Comparison of ENCODE assay signal across 14 mouse cellular contexts in genomic region chr12:51641871-51642270, GRCm38 (mm10). TPM values are rescaled to one million over a fixed set of nuclear protein-coding genes. Genes with fewer than 3 reads are reported as not detected.
DNase-seq lines count a peak whose midpoint lies in the region; ATAC-seq and TF ChIP-seq lines count a peak whose summit lies in the region.
"Had no signal": no experiment of that assay in that cellular context is flagged by ENCODE, and none has a peak within 500 bp of the region (broad histone marks: within the 10 kb centered on the region; RNA-seq: fewer than 3 reads in every experiment).

No protein-coding gene starts in this region.

- no peak overlapping the region for H3K4me3 ChIP-seq in stomach, embryonic 14.5 days (ENCODE audit: low read depth, low read length)
- H3K4me3 ChIP-seq in stomach, postnatal 0 days (ENCODE audit: low read depth, low read length): no peak overlapping the region
- no peak overlapping the region for H3K4me3 ChIP-seq in liver, embryonic 12.5 days
- H3K4me3 ChIP-seq in hindbrain, embryonic 11.5 days (ENCODE audit: low read depth, low read length): no peak overlapping the region
- H3K4me3 ChIP-seq: embryonic facial prominence, embryonic 12.5 days; midbrain, embryonic 12.5 days had no signal

- TF ChIP-seq EP300 in stomach, postnatal 0 days (optimal IDR thresholded peaks at IDR 0.05): no peak

- DNase-seq in adrenal gland, postnatal 36 days: peak; percentile 13 to 20
- DNase-seq in adrenal gland, postnatal 25 days: no peak
- no peak for DNase-seq in stomach, postnatal 0 days (ENCODE audit: low spot score)
- DNase-seq in spleen, postnatal 10 days (ENCODE audit: low spot score in 2 of 2): no peak
- no peak for DNase-seq in gastrocnemius, postnatal 4 days (ENCODE audit: low spot score in 2 of 2)
- no peak for DNase-seq in hindbrain, embryonic 11.5 days (ENCODE audit: low spot score)
- DNase-seq: B cell, adult 2 months; forebrain, postnatal 0 days; kidney, adult 18-20 months; thymus, postnatal 14 days had no signal

- H3K4me1 ChIP-seq in stomach, embryonic 14.5 days (ENCODE audit: control insufficient read depth, insufficient read depth, low read length): no peaks in the 10 kb centered on the region
- H3K4me1 ChIP-seq in stomach, postnatal 0 days (replicated peaks; ENCODE audit: control insufficient read depth, insufficient read depth): no peaks in the 10 kb centered on the region
- H3K4me1 ChIP-seq in liver, embryonic 12.5 days: peaks cover 34% of the 10 kb centered on the region
- H3K4me1 ChIP-seq in hindbrain, embryonic 11.5 days (replicated peaks; ENCODE audit: control insufficient read depth, insufficient read depth, low read length): no peaks in the 10 kb centered on the region
- H3K4me1 ChIP-seq: embryonic facial prominence, embryonic 12.5 days; midbrain, embryonic 12.5 days had no signal

- peaks cover 6% of the 10 kb centered on the region; the same call in 1 of the 2 replicates for H3K36me3 ChIP-seq in stomach, embryonic 14.5 days (ENCODE audit: control insufficient read depth, insufficient read depth, low read length)
- H3K36me3 ChIP-seq in stomach, postnatal 0 days (ENCODE audit: control insufficient read depth, insufficient read depth, low read length): no peaks in the 10 kb centered on the region
- H3K36me3 ChIP-seq in liver, embryonic 12.5 days: peaks cover 12% of the 10 kb centered on the region
- H3K36me3 ChIP-seq in hindbrain, embryonic 11.5 days (ENCODE audit: control insufficient read depth, insufficient read depth, low read length): no peaks in the 10 kb centered on the region
- H3K36me3 ChIP-seq: midbrain, embryonic 12.5 days had no signal

- no peak overlapping the region for H3K4me2 ChIP-seq in stomach, embryonic 14.5 days (replicated peaks; ENCODE audit: low read depth, low read length)
- H3K4me2 ChIP-seq in stomach, postnatal 0 days (replicated peaks; ENCODE audit: low read depth): no peak overlapping the region
- H3K4me2 ChIP-seq in liver, embryonic 12.5 days: no peak overlapping the region
- H3K4me2 ChIP-seq in hindbrain, embryonic 11.5 days (replicated peaks; ENCODE audit: low read depth, low read length): no peak overlapping the region
- H3K4me2 ChIP-seq: embryonic facial prominence, embryonic 12.5 days; midbrain, embryonic 12.5 days had no signal

- 35% methylated on average over 6 of the region's 6 CpGs for WGBS in stomach, embryonic 14.5 days
- 36% methylated on average over 6 of the region's 6 CpGs for WGBS in stomach, postnatal 0 days
- WGBS in liver, embryonic 12.5 days (ENCODE audit: insufficient replicate concordance): 26% methylated on average over 6 of the region's 6 CpGs
- 68% methylated on average over 6 of the region's 6 CpGs for WGBS in hindbrain, embryonic 11.5 days

- no peaks in the 10 kb centered on the region for H3K27me3 ChIP-seq in stomach, embryonic 14.5 days (ENCODE audit: control insufficient read depth, insufficient read depth, low read length)
- H3K27me3 ChIP-seq in stomach, postnatal 0 days (ENCODE audit: control insufficient read depth, insufficient read depth, low read length): no peaks in the 10 kb centered on the region
- H3K27me3 ChIP-seq in liver, embryonic 12.5 days (replicated peaks): no peaks in the 10 kb centered on the region
- H3K27me3 ChIP-seq in hindbrain, embryonic 11.5 days (ENCODE audit: control insufficient read depth, insufficient read depth, low read length): no peaks in the 10 kb centered on the region
- H3K27me3 ChIP-seq: embryonic facial prominence, embryonic 12.5 days; midbrain, embryonic 12.5 days had no signal

- no peak for TF ChIP-seq CTCF in stomach, postnatal 0 days (IDR thresholded peaks at IDR 0.05; ENCODE audit: low read depth)

- no peak overlapping the region for H3K9ac ChIP-seq in stomach, embryonic 14.5 days (replicated peaks; ENCODE audit: low read depth, low read length)
- H3K9ac ChIP-seq in stomach, postnatal 0 days (ENCODE audit: low read length): no peak overlapping the region
- H3K9ac ChIP-seq in liver, embryonic 12.5 days: no peak overlapping the region
- H3K9ac ChIP-seq in hindbrain, embryonic 11.5 days (ENCODE audit: low read depth, low read length): no peak overlapping the region
- H3K9ac ChIP-seq: embryonic facial prominence, embryonic 12.5 days; forebrain, postnatal 0 days; midbrain, embryonic 12.5 days had no signal

- H3K9me3 ChIP-seq in stomach, embryonic 14.5 days (ENCODE audit: control insufficient read depth, low read depth, low read length): no peaks in the 10 kb centered on the region
- no peaks in the 10 kb centered on the region for H3K9me3 ChIP-seq in stomach, postnatal 0 days (ENCODE audit: control insufficient read depth, low read length)
- no peaks in the 10 kb centered on the region for H3K9me3 ChIP-seq in liver, embryonic 12.5 days (replicated peaks)
- H3K9me3 ChIP-seq in hindbrain, embryonic 11.5 days (ENCODE audit: control insufficient read depth, low read length): no peaks in the 10 kb centered on the region
- H3K9me3 ChIP-seq: embryonic facial prominence, embryonic 12.5 days; midbrain, embryonic 12.5 days had no signal

- peak; percentile 37; the same call in 1 of the 2 replicates for ATAC-seq in stomach, embryonic 14.5 days (ENCODE audit: insufficient number of reproducible peaks, insufficient read depth, low FRiP score, low read depth)
- no peak for ATAC-seq in stomach, postnatal 0 days (ENCODE audit: low FRiP score, low TSS enrichment)
- ATAC-seq in liver, embryonic 12.5 days: peak; percentile 77
- no peak for ATAC-seq in hindbrain, embryonic 11.5 days (ENCODE audit: low FRiP score)
- ATAC-seq: forebrain, postnatal 0 days had no signal

- no peak overlapping the region for H3K27ac ChIP-seq in stomach, embryonic 14.5 days (ENCODE audit: low read length)
- no peak overlapping the region for H3K27ac ChIP-seq in stomach, postnatal 0 days (replicated peaks)
- H3K27ac ChIP-seq in liver, embryonic 12.5 days: 0 out of 2 replicates have a peak overlapping the region, but pooled peaks have one; percentile 40
- H3K27ac ChIP-seq in hindbrain, embryonic 11.5 days (ENCODE audit: low read depth, low read length): no peak overlapping the region
- H3K27ac ChIP-seq: embryonic facial prominence, embryonic 12.5 days; midbrain, embryonic 12.5 days had no signal

RNA-seq across cellular contexts. Expression of gene Coch, which starts 48.7 kb away (rescaled TPM):
- total RNA-seq in adrenal gland, postnatal 36 days (2021): under 1 TPM in 1 of 2 experiments, not detected in 1; 0.36 TPM
- 0.46 TPM in 1 of 2 replicates, not detected in the other for total RNA-seq in adrenal gland, postnatal 25 days (2021)
- 1.6 TPM in 2 replicates for polyA plus RNA-seq in stomach, embryonic 14.5 days (2014; fragmentation: Nextera tagmentation; extraction: Ambion mirVana)
- 0.50 and 0.61 TPM in 2 replicates for polyA plus RNA-seq in stomach, postnatal 0 days (2015; fragmentation: Nextera tagmentation; extraction: Ambion mirVana)
- polyA plus RNA-seq in liver, embryonic 12.5 days (2016; fragmentation: Nextera tagmentation; extraction: Ambion mirVana): 0.24 and 0.32 TPM in 2 replicates
- total RNA-seq in gastrocnemius, postnatal 4 days (2021): under 1 TPM; 0.62 to 0.74 TPM
- 6.3 and 8.8 TPM in 2 replicates for polyA plus RNA-seq in hindbrain, embryonic 11.5 days (2014; fragmentation: Nextera tagmentation; extraction: Ambion mirVana)

RNA-seq across cellular contexts. Expression of gene Ap4s1, which starts 49.0 kb away (rescaled TPM):
- total RNA-seq in adrenal gland, postnatal 36 days (2021): 10 to 100 TPM; 26.3 to 26.7 TPM
- total RNA-seq in adrenal gland, postnatal 25 days (2021): 18.3 and 25.8 TPM in 2 replicates
- polyA plus RNA-seq in stomach, embryonic 14.5 days (2014; fragmentation: Nextera tagmentation; extraction: Ambion mirVana): 29.6 and 34.1 TPM in 2 replicates
- polyA plus RNA-seq in stomach, postnatal 0 days (2015; fragmentation: Nextera tagmentation; extraction: Ambion mirVana): 28.8 and 30.3 TPM in 2 replicates
- polyA plus RNA-seq in liver, embryonic 12.5 days (2016; fragmentation: Nextera tagmentation; extraction: Ambion mirVana): 17.2 and 17.7 TPM in 2 replicates
- 10 to 100 TPM; 29.8 to 36.8 TPM for total RNA-seq in gastrocnemius, postnatal 4 days (2021)
- polyA plus RNA-seq in hindbrain, embryonic 11.5 days (2014; fragmentation: Nextera tagmentation; extraction: Ambion mirVana): 55.2 and 57.8 TPM in 2 replicates

RNA-seq across cellular contexts. Expression of gene Strn3, which starts 49.8 kb away (rescaled TPM):
- total RNA-seq in adrenal gland, postnatal 36 days (2021): 10 to 100 TPM; 89.0 to 96.2 TPM
- total RNA-seq in adrenal gland, postnatal 25 days (2021): 85.1 and 89.3 TPM in 2 replicates
- polyA plus RNA-seq in stomach, embryonic 14.5 days (2014; fragmentation: Nextera tagmentation; extraction: Ambion mirVana): 62.2 and 63.6 TPM in 2 replicates
- polyA plus RNA-seq in stomach, postnatal 0 days (2015; fragmentation: Nextera tagmentation; extraction: Ambion mirVana): 25.7 and 26.0 TPM in 2 replicates
- 27.3 and 28.3 TPM in 2 replicates for polyA plus RNA-seq in liver, embryonic 12.5 days (2016; fragmentation: Nextera tagmentation; extraction: Ambion mirVana)
- total RNA-seq in gastrocnemius, postnatal 4 days (2021): 100 to 1,000 TPM; 137 to 152 TPM
- 57.7 and 60.7 TPM in 2 replicates for polyA plus RNA-seq in hindbrain, embryonic 11.5 days (2014; fragmentation: Nextera tagmentation; extraction: Ambion mirVana)

Comparison
In these comparisons a context has a peak if more than half of its experiments do, and no peak if none do; other contexts are left out.
1. DNase-seq: peak in adrenal gland, postnatal 36 days (2 of 2); none in adrenal gland, postnatal 25 days (single experiment), stomach, postnatal 0 days (single experiment), spleen, postnatal 10 days (0 of 2), gastrocnemius, postnatal 4 days (0 of 2) and hindbrain, embryonic 11.5 days (single experiment).
2. ATAC-seq: peak in stomach, embryonic 14.5 days (single experiment) and liver, embryonic 12.5 days (single experiment); none in stomach, postnatal 0 days (single experiment) and hindbrain, embryonic 11.5 days (single experiment).